7 mouse cellular contexts compared by ENCODE assay signal in genomic region chr11:3100066-3100645, GRCm38 (mm10).
DNase-seq lines count a peak whose midpoint lies in the region; ATAC-seq and TF ChIP-seq lines count a peak whose summit lies in the region.
"Not testable (repeated sequence)": the region's sequence is repeated elsewhere in the genome, so short reads cannot be mapped to it uniquely, and the experiment has no call there.

No protein-coding gene starts in this region.

- not testable (repeated sequence) for H3K27ac ChIP-seq in embryonic facial prominence, embryonic 11.5 days (replicated peaks; ENCODE audit: low read depth, low read length); hindbrain, postnatal 0 days; limb, embryonic 14.5 days (replicated peaks; ENCODE audit: low read depth, low read length); midbrain, embryonic 11.5 days (ENCODE audit: low read depth, low read length)

- not testable (repeated sequence) for ATAC-seq in embryonic facial prominence, embryonic 11.5 days (replicated peaks; ENCODE audit: insufficient number of reproducible peaks, low FRiP score, low TSS enrichment, low read depth); hindbrain, postnatal 0 days; limb, embryonic 14.5 days (ENCODE audit: low FRiP score, low read depth)
- peak; percentile 73; the same call in 1 of the 2 replicates for ATAC-seq in midbrain, embryonic 11.5 days (ENCODE audit: low FRiP score)

- not testable (repeated sequence) for H3K27me3 ChIP-seq in embryonic facial prominence, embryonic 11.5 days (ENCODE audit: control insufficient read depth, insufficient read depth, low read length); hindbrain, postnatal 0 days (ENCODE audit: insufficient read depth, low read length); limb, embryonic 14.5 days (ENCODE audit: control insufficient read depth, insufficient read depth, low read length); midbrain, embryonic 11.5 days (ENCODE audit: control insufficient read depth, insufficient read depth, low read length)

- H3K9ac ChIP-seq in embryonic facial prominence, embryonic 11.5 days (replicated peaks; ENCODE audit: low read length); hindbrain, postnatal 0 days (replicated peaks; ENCODE audit: low read length); limb, embryonic 14.5 days (ENCODE audit: low read depth, low read length, severe bottlenecking); midbrain, embryonic 11.5 days (ENCODE audit: low read length): not testable (repeated sequence)

- peaks cover 23% of the 10 kb centered on the region for H3K9me3 ChIP-seq in embryonic facial prominence, embryonic 11.5 days (replicated peaks; ENCODE audit: control insufficient read depth, low read length)
- H3K9me3 ChIP-seq in hindbrain, postnatal 0 days (ENCODE audit: low read length), result peaks cover 33% of the 10 kb centered on the region
- H3K9me3 ChIP-seq in limb, embryonic 14.5 days (ENCODE audit: control insufficient read depth, low read length), result peaks cover 44% of the 10 kb centered on the region
- H3K9me3 ChIP-seq in midbrain, embryonic 11.5 days (ENCODE audit: control insufficient read depth, low read length), result peaks cover 36% of the 10 kb centered on the region

- not testable (repeated sequence) for H3K4me2 ChIP-seq in embryonic facial prominence, embryonic 11.5 days (ENCODE audit: low read depth, low read length); hindbrain, postnatal 0 days (ENCODE audit: low read depth, low read length); limb, embryonic 14.5 days (replicated peaks; ENCODE audit: low read depth, low read length, severe bottlenecking); midbrain, embryonic 11.5 days

- H3K4me1 ChIP-seq in embryonic facial prominence, embryonic 11.5 days (ENCODE audit: control insufficient read depth, insufficient read depth, low read length); hindbrain, postnatal 0 days (ENCODE audit: insufficient read depth, low read length); limb, embryonic 14.5 days (ENCODE audit: control insufficient read depth, insufficient read depth, low read length); midbrain, embryonic 11.5 days (ENCODE audit: control insufficient read depth, insufficient read depth, low read length): not testable (repeated sequence)

- DNase-seq in NIH3T3 (ENCODE audit: low read depth), result peak; percentile 40
- DNase-seq in embryonic facial prominence, embryonic 11.5 days (ENCODE audit: low spot score), result peak; percentile 63
- peak; percentile 41 for DNase-seq in gastrocnemius, postnatal 10 days
- peak; percentile 68 for DNase-seq in hindbrain, postnatal 0 days (ENCODE audit: low spot score)
- peak; percentile 29 for DNase-seq in limb, embryonic 14.5 days (ENCODE audit: low spot score)
- DNase-seq in midbrain, embryonic 11.5 days (ENCODE audit: low spot score, missing footprints), result peak; percentile 93
- peak; percentile 57 for DNase-seq in retina, postnatal 7 days (ENCODE audit: low read depth, low spot score)

- not testable (repeated sequence) for TF ChIP-seq CTCF in hindbrain, postnatal 0 days (IDR thresholded peaks at IDR 0.05; ENCODE audit: low read depth)

- TF ChIP-seq POLR2A in limb, embryonic 14.5 days (IDR thresholded peaks at IDR 0.05; ENCODE audit: borderline replicate concordance, extremely low read depth, insufficient read depth, insufficient read length), result not testable (repeated sequence)

- WGBS in embryonic facial prominence, embryonic 11.5 days, result 80% methylated on average over 12 of the region's 12 CpGs
- 84% methylated on average over 12 of the region's 12 CpGs for WGBS in hindbrain, postnatal 0 days
- WGBS in limb, embryonic 14.5 days, result 80% methylated on average over 12 of the region's 12 CpGs
- WGBS in midbrain, embryonic 11.5 days, result 80% methylated on average over 12 of the region's 12 CpGs

- not testable (repeated sequence) for H3K4me3 ChIP-seq in embryonic facial prominence, embryonic 11.5 days (ENCODE audit: low read depth, low read length); hindbrain, postnatal 0 days (ENCODE audit: low read length); limb, embryonic 14.5 days (replicated peaks; ENCODE audit: low read length); midbrain, embryonic 11.5 days (ENCODE audit: low read depth, low read length)

- not testable (repeated sequence) for H3K36me3 ChIP-seq in embryonic facial prominence, embryonic 11.5 days (replicated peaks; ENCODE audit: control insufficient read depth, insufficient read depth, low read depth, low read length); hindbrain, postnatal 0 days (ENCODE audit: insufficient read depth, low read length); limb, embryonic 14.5 days (ENCODE audit: control insufficient read depth, insufficient read depth, low read length); midbrain, embryonic 11.5 days (ENCODE audit: control insufficient read depth, insufficient read depth, low read length)

Comparison
In these comparisons a context has a peak if more than half of its experiments do, and no peak if none do; other contexts are left out.
1. DNase-seq: peak in every context shown above with its lines; median percentile 93 in midbrain, embryonic 11.5 days; 68 in hindbrain, postnatal 0 days; 63 in embryonic facial prominence, embryonic 11.5 days; 57 in retina, postnatal 7 days; 41 in gastrocnemius, postnatal 10 days; 40 in NIH3T3; 29 in limb, embryonic 14.5 days.